Mouse (Mus musculus): Measurements from ENCODE around the gene Sesn3. TPM values are rescaled to one million over a fixed set of nuclear protein-coding genes. Genes with fewer than 3 reads are reported as not detected.
"Not testable (repeated sequence)": the region's sequence is repeated elsewhere in the genome, so short reads cannot be mapped to it uniquely, and the experiment has no call there.

The Sesn3 gene
- polyA plus RNA-seq (2016; fragmentation: Nextera tagmentation; extraction: Ambion mirVana), result 28.2 and 28.9 TPM in 2 replicates

- H3K9me3 ChIP-seq, result no peaks in the 10 kb centered on the region
- 4% methylated on average over 25 of the region's 25 CpGs for WGBS
- peak within 1 kb of the TSS; percentile 92 for H3K27ac ChIP-seq
- no peaks in the 10 kb centered on the region for H3K36me3 ChIP-seq
- H3K4me2 ChIP-seq (replicated peaks), result peak within 1 kb of the TSS; percentile 50
- peak within 1 kb of the TSS; percentile 21 for H3K4me3 ChIP-seq
- no peaks in the 10 kb centered on the region for H3K27me3 ChIP-seq
- peak within 1 kb of the TSS; percentile 17; the same call in 1 of the 2 replicates for H3K9ac ChIP-seq
- H3K4me1 ChIP-seq, result peaks cover 14% of the 10 kb centered on the region; the same call in 1 of the 2 replicates
- peak; percentile 41; the same call in 1 of the 2 replicates for ATAC-seq (ENCODE audit: insufficient number of reproducible peaks, insufficient read depth, low FRiP score, low TSS enrichment)
These were observed at the start of gene Sesn3 for GRCm38 (mm10) chr9:14274986-14275720. Gene Sesn3 (plus strand): TSS chr9:14275067.

GRCm38 (mm10) chr9:14227086-14227485 is 47.8 kb upstream of the Sesn3 start:
- H3K27ac ChIP-seq; H3K9me3 ChIP-seq; ATAC-seq (ENCODE audit: insufficient number of reproducible peaks, insufficient read depth, low FRiP score, low TSS enrichment); H3K4me1 ChIP-seq; H3K4me2 ChIP-seq (replicated peaks); H3K36me3 ChIP-seq; H3K9ac ChIP-seq; H3K27me3 ChIP-seq; H3K4me3 ChIP-seq: not testable (repeated sequence)
- WGBS, result 90% methylated on average over 2 of the region's 2 CpGs

GRCm38 (mm10) chr9:14233702-14234373 is 41.0 kb upstream of the Sesn3 start:
- Histone ChIP-seq H3K9ac (no peak overlapping the region), H3K27me3 (no peaks in the 10 kb centered on the region), H3K4me3 (no peak overlapping the region), H3K27ac (no peak overlapping the region), H3K4me1 (peaks cover 5% of the 10 kb centered on the region; the same call in 1 of the 2 replicates), H3K4me2 (replicated peaks) (no peak overlapping the region), H3K36me3 (no peaks in the 10 kb centered on the region), H3K9me3 (no peaks in the 10 kb centered on the region)
- WGBS, result 47% methylated on average over 7 of the region's 7 CpGs
- peak; percentile 75; the same call in 1 of the 2 replicates for ATAC-seq (ENCODE audit: insufficient number of reproducible peaks, insufficient read depth, low FRiP score, low TSS enrichment)

GRCm38 (mm10) chr9:14235286-14235685 is 39.6 kb upstream of the Sesn3 start:
- Histone ChIP-seq H3K4me3 (no peak overlapping the region), H3K4me1 (peaks cover 5% of the 10 kb centered on the region; the same call in 1 of the 2 replicates), H3K9me3 (no peaks in the 10 kb centered on the region), H3K9ac (no peak overlapping the region), H3K36me3 (no peaks in the 10 kb centered on the region), H3K27me3 (no peaks in the 10 kb centered on the region), H3K27ac (no peak overlapping the region), H3K4me2 (replicated peaks) (no peak overlapping the region)
- ATAC-seq (ENCODE audit: insufficient number of reproducible peaks, insufficient read depth, low FRiP score, low TSS enrichment), result no peak
- WGBS, result 56% methylated on average over 2 of the region's 2 CpGs

- WGBS, result 63% methylated on average over 1 of the region's 1 CpGs
- ATAC-seq (ENCODE audit: insufficient number of reproducible peaks, insufficient read depth, low FRiP score, low TSS enrichment); H3K27me3 ChIP-seq; H3K36me3 ChIP-seq; H3K27ac ChIP-seq; H3K4me3 ChIP-seq; H3K9me3 ChIP-seq; H3K9ac ChIP-seq; H3K4me2 ChIP-seq (replicated peaks): not testable (repeated sequence)
- H3K4me1 ChIP-seq, result peaks cover 15% of the 10 kb centered on the region
These were observed 33.9 kb upstream of the Sesn3 start for GRCm38 (mm10) chr9:14241003-14241402.

- H3K9me3 ChIP-seq, result no peaks in the 10 kb centered on the region
- no peak overlapping the region for H3K27ac ChIP-seq
- no peak overlapping the region for H3K4me2 ChIP-seq (replicated peaks)
- no peak overlapping the region for H3K9ac ChIP-seq
- no peak overlapping the region for H3K4me3 ChIP-seq
- ATAC-seq (ENCODE audit: insufficient number of reproducible peaks, insufficient read depth, low FRiP score, low TSS enrichment), result no peak
- WGBS, result 72% methylated on average over 2 of the region's 2 CpGs
- peaks cover 24% of the 10 kb centered on the region for H3K4me1 ChIP-seq
- no peaks in the 10 kb centered on the region for H3K27me3 ChIP-seq
- H3K36me3 ChIP-seq, result no peaks in the 10 kb centered on the region
These were observed 32.6 kb upstream of the Sesn3 start for GRCm38 (mm10) chr9:14242308-14242707.

GRCm38 (mm10) chr9:14244528-14244927 is 30.3 kb upstream of the Sesn3 start:
- H3K9me3 ChIP-seq, result no peaks in the 10 kb centered on the region
- no peak overlapping the region for H3K9ac ChIP-seq
- no peak for ATAC-seq (ENCODE audit: insufficient number of reproducible peaks, insufficient read depth, low FRiP score, low TSS enrichment)
- WGBS, result 30% methylated on average over 9 of the region's 9 CpGs
- no peak overlapping the region for H3K27ac ChIP-seq
- H3K27me3 ChIP-seq, result no peaks in the 10 kb centered on the region
- no peaks in the 10 kb centered on the region for H3K36me3 ChIP-seq
- H3K4me3 ChIP-seq, result no peak overlapping the region
- no peak overlapping the region for H3K4me2 ChIP-seq (replicated peaks)
- peaks cover 33% of the 10 kb centered on the region for H3K4me1 ChIP-seq

GRCm38 (mm10) chr9:14245013-14245586 is 29.8 kb upstream of the Sesn3 start:
- Histone ChIP-seq H3K27ac (no peak overlapping the region), H3K4me1 (peaks cover 33% of the 10 kb centered on the region), H3K9me3 (no peaks in the 10 kb centered on the region), H3K4me2 (replicated peaks) (no peak overlapping the region), H3K4me3 (no peak overlapping the region), H3K9ac (no peak overlapping the region), H3K36me3 (no peaks in the 10 kb centered on the region), H3K27me3 (no peaks in the 10 kb centered on the region)
- ATAC-seq (ENCODE audit: insufficient number of reproducible peaks, insufficient read depth, low FRiP score, low TSS enrichment), result no peak
- WGBS, result 37% methylated on average over 7 of the region's 7 CpGs

- peaks cover 33% of the 10 kb centered on the region for H3K4me1 ChIP-seq
- ATAC-seq (ENCODE audit: insufficient number of reproducible peaks, insufficient read depth, low FRiP score, low TSS enrichment), result peak; percentile 67; the same call in 1 of the 2 replicates
- peak overlapping the region; percentile 63 for H3K27ac ChIP-seq
- no peak overlapping the region for H3K9ac ChIP-seq
- H3K4me2 ChIP-seq (replicated peaks), result peak overlapping the region; percentile 16
- H3K27me3 ChIP-seq, result no peaks in the 10 kb centered on the region
- H3K9me3 ChIP-seq, result no peaks in the 10 kb centered on the region
- WGBS, result 17% methylated on average over 11 of the region's 11 CpGs
- no peaks in the 10 kb centered on the region for H3K36me3 ChIP-seq
- no peak overlapping the region for H3K4me3 ChIP-seq
These were observed 28.7 kb upstream of the Sesn3 start for GRCm38 (mm10) chr9:14246016-14246799.

GRCm38 (mm10) chr9:14247480-14248208 is 27.2 kb upstream of the Sesn3 start:
- Histone ChIP-seq H3K4me3 (no peak overlapping the region), H3K36me3 (no peaks in the 10 kb centered on the region), H3K9me3 (no peaks in the 10 kb centered on the region), H3K27ac (peak overlapping the region; percentile 46), H3K9ac (no peak overlapping the region), H3K4me2 (replicated peaks) (no peak overlapping the region), H3K27me3 (no peaks in the 10 kb centered on the region), H3K4me1 (peaks cover 33% of the 10 kb centered on the region)
- 56% methylated on average over 12 of the region's 12 CpGs for WGBS
- no peak for ATAC-seq (ENCODE audit: insufficient number of reproducible peaks, insufficient read depth, low FRiP score, low TSS enrichment)

GRCm38 (mm10) chr9:14248209-14248596 is 26.7 kb upstream of the Sesn3 start:
- no peak overlapping the region for H3K4me3 ChIP-seq
- no peak for ATAC-seq (ENCODE audit: insufficient number of reproducible peaks, insufficient read depth, low FRiP score, low TSS enrichment)
- 68% methylated on average over 3 of the region's 3 CpGs for WGBS
- no peaks in the 10 kb centered on the region for H3K36me3 ChIP-seq
- H3K4me2 ChIP-seq (replicated peaks), result no peak overlapping the region
- H3K9me3 ChIP-seq, result no peaks in the 10 kb centered on the region
- H3K27me3 ChIP-seq, result no peaks in the 10 kb centered on the region
- no peak overlapping the region for H3K9ac ChIP-seq
- peaks cover 33% of the 10 kb centered on the region for H3K4me1 ChIP-seq
- H3K27ac ChIP-seq, result peak overlapping the region; percentile 46
